Mouse (Mus musculus) testis, adult 10 weeks (tissue): ENCODE measurements around the gene Gm7792. TPM values are rescaled to one million over a fixed set of nuclear protein-coding genes. Genes with fewer than 3 reads are reported as not detected.

Experiments
- polyA plus RNA-seq: library from polyadenylated mRNA; stranded (reverse); fragments of 350-450 nt; fragmentation: Illumina TruSeq; extraction: RNeasy Lipid Tissue Mini Kit (QIAGEN cat#74804); gene quantifications from one replicate; pipeline ENCODE4 v1.2.3, GENCODE M21; 2014; ENCODE audit warnings: low read depth, low replicate concordance

Gene Gm7792
- polyA plus RNA-seq: not detected

GRCm38 (mm10) chr5:93843476-93843875, at the start of gene Gm7792:
TSS of gene Gm7792 (plus strand) at chr5:93843776.

Other genes with a start within 250 kb of the Gm7792 start
- gene C87414, start 172.2 kb upstream of the Gm7792 start, polyA plus RNA-seq: not detected
- gene Gm16429, start 85.3 kb downstream of the Gm7792 start, polyA plus RNA-seq: not detected
- not detected for gene BC061212, start 226.8 kb downstream of the Gm7792 start, polyA plus RNA-seq
- gene Gm6351, start 232.6 kb downstream of the Gm7792 start, polyA plus RNA-seq: 1.3 TPM